Mouse (Mus musculus) adrenal gland, postnatal 10 days (tissue): ENCODE measurements at regions not wholly inside any gene's neighbourhood (a gene's known extent, or its start where the extent isn't known, plus 50 kb on each side); places are given as distances from the start of the nearest gene placed in this dataset.

Experiments used
- DNase-seq: peaks from one replicate; pipeline ENCODE4 v3.0.0; 2021; ENCODE audit warnings: mixed read lengths

GRCm38 (mm10) chr13:37290636-37291035, 54.4 kb upstream of the Ly86 start:
- no peak for DNase-seq

GRCm38 (mm10) chr13:37288993-37289392, 56.0 kb upstream of the Ly86 start:
- DNase-seq, result no peak

- no peak for DNase-seq
Measured at GRCm38 (mm10) chr13:37282515-37282914, 62.5 kb upstream of the Ly86 start.

- no peak for DNase-seq
Measured at GRCm38 (mm10) chr13:37279078-37279789, 65.8 kb upstream of the Ly86 start.

- DNase-seq, result no peak
Measured at GRCm38 (mm10) chr13:37249581-37250461, 95.2 kb upstream of the Ly86 start.

- no peak for DNase-seq
Measured at GRCm38 (mm10) chr13:37248741-37249140, 96.3 kb upstream of the Ly86 start.

GRCm38 (mm10) chr13:37240048-37240447, 105.0 kb upstream of the Ly86 start:
- no peak for DNase-seq

GRCm38 (mm10) chr13:37237285-37237684, 107.7 kb upstream of the Ly86 start:
- no peak for DNase-seq

GRCm38 (mm10) chr13:37225834-37226233, 119.2 kb upstream of the Ly86 start:
- no peak for DNase-seq

- DNase-seq, result no peak
Measured at GRCm38 (mm10) chr13:37220436-37220835, 124.6 kb upstream of the Ly86 start.

GRCm38 (mm10) chr13:37218596-37218995, 126.4 kb upstream of the Ly86 start:
- no peak for DNase-seq

GRCm38 (mm10) chr13:37214590-37215282, 130.3 kb upstream of the Ly86 start:
- peak; percentile 50 for DNase-seq

- no peak for DNase-seq
Measured at GRCm38 (mm10) chr13:37197136-37197535, 147.1 kb upstream of the F13a1 start.

GRCm38 (mm10) chr13:37195857-37196256, 145.8 kb upstream of the F13a1 start:
- no peak for DNase-seq

GRCm38 (mm10) chr13:37181169-37181787, 131.2 kb upstream of the F13a1 start:
- no peak for DNase-seq

GRCm38 (mm10) chr13:37176526-37176925, 126.5 kb upstream of the F13a1 start:
- no peak for DNase-seq

GRCm38 (mm10) chr13:37175997-37176396, 126.0 kb upstream of the F13a1 start:
- DNase-seq, result no peak

- DNase-seq, result no peak
Measured at GRCm38 (mm10) chr13:37158831-37159522, 108.9 kb upstream of the F13a1 start.

GRCm38 (mm10) chr13:37157808-37158207, 107.8 kb upstream of the F13a1 start:
- no peak for DNase-seq

- no peak for DNase-seq
Measured at GRCm38 (mm10) chr13:37151835-37152516, 101.9 kb upstream of the F13a1 start.

GRCm38 (mm10) chr13:37149961-37150360, 99.9 kb upstream of the F13a1 start:
- no peak for DNase-seq
